Mouse (Mus musculus): ENCODE data around the gene Olfr1471.
"Not testable (repeated sequence)": the region's sequence is repeated elsewhere in the genome, so short reads cannot be mapped to it uniquely, and the experiment has no call there.

Olfr1471 gene

DNA sequence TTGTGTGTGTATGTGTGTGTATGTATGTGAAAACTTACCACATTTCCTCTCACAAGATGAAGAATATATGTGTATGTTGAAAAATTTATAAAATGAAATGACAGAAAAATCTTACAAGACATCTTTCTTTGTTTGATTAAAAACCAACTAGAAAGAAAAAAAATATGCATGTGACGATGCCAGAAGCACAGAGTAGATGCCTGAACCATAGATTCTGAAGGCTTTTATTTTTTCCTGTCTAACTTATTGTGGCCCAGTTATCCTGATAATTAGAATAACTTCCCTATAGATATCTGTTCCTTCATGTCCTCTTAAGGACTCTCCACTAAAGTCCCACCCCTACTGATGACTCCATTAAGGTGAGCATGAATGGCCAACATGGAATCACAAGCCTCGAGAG lies at the start of gene Olfr1471:
Olfr1471 (plus strand) TSS at position 301 of the 400 bp plus-strand sequence.
- DNase-seq (ENCODE audit: low spot score in 2 of 2) = not testable (repeated sequence)

GRCm38 (mm10) chr19:13407549-13407948 lies 35.7 kb upstream of the Olfr1471 start, which contains the start of gene Olfr1469:
Gene Olfr1469 (plus strand): TSS chr19:13407849.
- no peak for DNase-seq (ENCODE audit: low spot score in 2 of 2)

GRCm38 (mm10) chr19:13455986-13456385 lies 12.8 kb downstream of the Olfr1471 start, which contains the start of gene Olfr1472:
Gene Olfr1472 (minus strand): TSS chr19:13456086.
- no peak for DNase-seq (ENCODE audit: low spot score in 2 of 2)

- DNase-seq (ENCODE audit: low spot score in 2 of 2) = not testable (repeated sequence)
Observed at GRCm38 (mm10) chr19:13469265-13469664, 26.1 kb downstream of the Olfr1471 start, which contains the start of gene Olfr1474. Gene Olfr1474 (plus strand): TSS chr19:13469565.

DNA sequence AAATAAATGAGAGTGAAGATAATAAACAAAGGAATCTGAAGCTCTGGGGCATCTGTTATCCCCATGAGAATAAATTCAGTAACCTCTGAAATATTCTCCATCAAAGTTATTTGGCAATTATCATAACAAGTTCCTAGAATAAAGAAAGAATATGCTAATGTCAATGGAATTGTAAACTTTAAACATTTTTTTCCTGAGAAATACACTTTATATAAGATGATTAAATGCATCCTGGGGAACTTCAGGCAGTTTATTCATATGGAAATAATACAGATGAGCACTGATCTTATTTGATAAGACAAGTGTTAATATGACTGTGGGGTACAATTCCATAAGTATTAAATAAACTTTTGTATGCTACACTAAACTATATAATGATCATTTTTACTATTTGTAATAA lies 36.9 kb downstream of the Olfr1471 start, which contains the start of gene Olfr1475:
Olfr1475 (minus strand) TSS at position 101 of the 400 bp plus-strand sequence.
- DNase-seq (ENCODE audit: low spot score in 2 of 2) = no peak

DNA sequence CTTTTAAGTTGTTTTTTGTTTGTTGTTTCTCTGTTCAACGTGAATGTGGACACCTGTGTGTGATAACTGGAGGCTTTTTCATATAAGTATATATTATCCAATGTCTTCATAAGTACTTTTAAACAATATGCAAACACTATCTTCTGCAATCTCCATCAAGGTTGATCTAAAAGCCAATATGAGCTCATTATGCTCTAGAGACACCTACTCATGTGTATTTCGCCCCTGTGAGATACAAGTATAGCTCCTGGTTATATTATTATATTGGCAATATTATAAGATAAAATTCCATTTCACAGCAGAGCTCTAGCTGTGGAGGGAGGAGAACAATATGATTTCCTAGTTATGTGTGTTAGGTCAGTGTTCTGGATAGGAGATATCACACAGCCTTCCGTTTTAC lies 57.0 kb downstream of the Olfr1471 start, which contains the start of gene Olfr1477:
Olfr1477 (plus strand) TSS at position 301 of the 400 bp plus-strand sequence.
- no peak for DNase-seq (ENCODE audit: low spot score in 2 of 2)
